Mouse (Mus musculus): ENCODE data around the gene Nt5c1b. TPM values are rescaled to one million over a fixed set of nuclear protein-coding genes. Genes with fewer than 3 reads are reported as not detected.

Gene Nt5c1b
- not detected in 2 replicates for polyA plus RNA-seq (2012; rRNA removed)

GRCm38 (mm10) chr12:10369673-10370072 is at the start of gene Nt5c1b:
Gene Nt5c1b (plus strand): TSS chr12:10369973.

DNA sequence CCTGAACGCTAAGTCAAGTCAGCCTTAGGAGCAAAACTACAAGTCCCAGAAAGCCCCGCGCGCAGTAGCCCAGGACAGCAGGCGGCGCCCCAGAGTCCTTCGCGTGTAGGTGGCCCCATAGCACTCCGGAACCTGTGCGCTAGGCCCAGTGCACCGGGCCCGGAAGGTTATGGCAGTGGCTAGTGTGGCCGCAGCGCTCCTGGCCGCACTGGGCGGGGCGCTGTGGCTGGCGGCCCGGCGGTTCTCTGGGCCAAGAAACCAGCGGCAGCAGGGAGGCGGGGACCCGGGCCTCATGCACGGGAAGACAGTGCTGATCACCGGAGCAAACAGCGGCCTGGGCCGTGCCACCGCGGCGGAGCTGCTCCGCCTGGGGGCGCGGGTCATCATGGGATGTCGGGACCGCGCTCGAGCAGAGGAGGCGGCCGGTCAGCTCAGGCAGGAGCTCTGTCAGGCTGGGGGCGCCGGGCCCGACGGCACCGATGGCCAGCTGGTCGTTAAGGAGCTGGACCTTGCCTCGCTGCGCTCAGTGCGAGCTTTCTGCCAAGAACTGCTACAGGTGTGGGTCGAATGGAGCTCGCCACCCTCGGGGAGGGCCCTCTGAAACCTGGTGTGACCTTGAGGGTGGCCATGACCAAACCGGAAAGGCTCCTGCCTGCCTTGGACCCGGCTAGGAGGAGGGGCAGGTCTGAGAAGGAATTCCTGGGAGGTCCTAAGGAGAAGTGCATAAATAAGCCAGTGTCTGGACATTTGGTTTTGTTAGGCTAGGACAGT is 21.1 kb downstream of the Nt5c1b start, which contains the start of gene Rdh14:
Gene Rdh14 (plus strand): TSS at position 102 of the 771 bp plus-strand sequence.

Other genes starting within 250 kb of the Nt5c1b start
- 6.3 and 7.1 TPM in 2 replicates for gene Rdh14, start 20.8 kb downstream of the Nt5c1b start, polyA plus RNA-seq (2012; rRNA removed)